Mouse (Mus musculus) hindbrain, postnatal 0 days (tissue): ENCODE results near the gene Kmt5a. TPM values are rescaled to one million over a fixed set of nuclear protein-coding genes. Genes with fewer than 3 reads are reported as not detected.
A peak's percentile ranks its signal among the peaks of the same experiment; 100 is the strongest.

Experiments
- ATAC-seq: fragments of 200-750 bp; cut with Nextera tagmentation; 2 replicates; pipeline ENCODE4 v1.8.0; 2017; ENCODE audit warnings: mild to moderate bottlenecking, moderate TSS enrichment, moderate library complexity
- DNase-seq: peaks from one replicate; pipeline ENCODE4 v3.0.0-alpha.2; 2015; ENCODE audit warnings: low spot score
- H3K27ac ChIP-seq: fragments of 300-500 bp; sonication (generic); 2 replicates; pipeline ENCODE4 v1.5.1; 2014; ENCODE audit warnings: mild to moderate bottlenecking
- H3K27me3 ChIP-seq: fragments of 300-500 bp; sonication (generic); 2 replicates; pipeline ENCODE4 v1.6.1; 2014; ENCODE audit warnings: low read length, mixed read lengths; ENCODE audit not compliant: insufficient read depth
- H3K36me3 ChIP-seq: fragments of 300-500 bp; sonication (generic); 2 replicates; pipeline ENCODE4 v1.6.1; 2014; ENCODE audit warnings: low read length, mixed read lengths; ENCODE audit not compliant: insufficient read depth
- H3K4me1 ChIP-seq: fragments of 300-500 bp; sonication (generic); 2 replicates; pipeline ENCODE4 v1.6.1; 2014; ENCODE audit warnings: antibody characterized with exemption, low read length, mixed read lengths; ENCODE audit not compliant: insufficient read depth
- H3K4me2 ChIP-seq: fragments of 300-500 bp; sonication (generic); 2 replicates; pipeline ENCODE4 v1.6.1; 2014; ENCODE audit warnings: low read depth, mild to moderate bottlenecking, low read length, moderate library complexity, mixed read lengths
- H3K4me3 ChIP-seq: fragments of 300-500 bp; sonication (generic); 2 replicates; pipeline ENCODE4 v1.5.1; 2014; ENCODE audit warnings: low read length
- H3K9ac ChIP-seq: fragments of 300-500 bp; sonication (generic); replicated peaks from 2 replicates; pipeline ENCODE4 v1.6.1; 2014; ENCODE audit warnings: mild to moderate bottlenecking, low read length, moderate library complexity, mixed read lengths
- H3K9me3 ChIP-seq: fragments of 300-500 bp; sonication (generic); 2 replicates; pipeline ENCODE4 v1.6.1; 2016; ENCODE audit warnings: low read length, mixed read lengths
- CTCF ChIP-seq: IDR thresholded peaks from 2 replicates; pipeline ENCODE4 v1.5.1; 2016; ENCODE audit warnings: antibody characterized with exemption, control low read depth, low read depth
- WGBS: fragments of 180-500 bp; shearing (Covaris S2); extraction: QIAGEN DNeasy Blood & Tissue Kit; methylation state at CpG from one replicate; pipeline ENCODE4 v1.1.7; 2014; 5-methylcytosine and 5-hydroxymethylcytosine counted together
- polyA plus RNA-seq: library from polyadenylated mRNA; unstranded; fragments of >200 nt; fragmentation: Nextera tagmentation; extraction: Ambion mirVana; gene quantifications from 2 replicates; pipeline ENCODE4 v1.2.1, GENCODE M21; 2015
- total RNA-seq: library from RNA; depleted of rRNA; stranded (reverse); fragments of >200 nt; gene quantifications from 2 replicates; pipeline ENCODE4 v1.2.3, GENCODE M21; 2014

Kmt5a gene
- total and polyA plus RNA-seq, 2 experiments from 2014 or later, result 20.5 to 48.5 TPM

- Histone ChIP-seq H3K27me3 (no peaks in the 10 kb centered on the region), H3K27ac (no peak overlapping the region), H3K9ac (no peak overlapping the region), H3K9me3 (no peaks in the 10 kb centered on the region), H3K4me2 (no peak overlapping the region), H3K4me1 (no peaks in the 10 kb centered on the region), H3K4me3 (no peak overlapping the region), H3K36me3 (peaks cover 29% of the 10 kb centered on the region)
- ATAC-seq (no peak), DNase-seq (no peak)
- WGBS, result 89% methylated on average over 1 of the region's 1 CpGs
- TF ChIP-seq CTCF, result no peak
Observed at GRCm38 (mm10) chr5:124467766-124468165, 28.0 kb downstream of the Kmt5a start.

DNA sequence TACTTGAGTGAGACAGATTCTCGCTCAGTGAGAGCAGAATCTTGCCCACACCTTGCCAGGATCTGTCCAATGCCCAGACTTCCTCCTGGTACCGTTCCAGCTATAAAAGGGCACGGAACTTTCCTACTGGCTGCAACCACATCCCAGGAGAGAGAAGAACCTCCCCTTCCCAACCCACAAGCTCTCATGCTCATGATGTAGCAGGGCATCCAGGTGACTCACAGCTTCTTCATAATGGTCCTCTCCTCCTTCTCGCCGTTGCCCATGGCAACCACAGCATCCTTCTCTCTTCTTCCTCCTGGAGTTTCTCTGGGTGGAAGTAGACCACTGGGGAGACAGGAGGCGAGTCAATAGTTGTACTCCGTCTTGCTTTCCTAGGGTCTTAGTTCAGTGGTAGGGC is 28.6 kb downstream of the Kmt5a start:
- Histone ChIP-seq H3K27ac (no peak overlapping the region), H3K9me3 (no peaks in the 10 kb centered on the region), H3K4me1 (no peaks in the 10 kb centered on the region), H3K4me2 (no peak overlapping the region), H3K9ac (no peak overlapping the region), H3K4me3 (no peak overlapping the region), H3K36me3 (peaks cover 26% of the 10 kb centered on the region), H3K27me3 (no peaks in the 10 kb centered on the region)
- no peak for DNase-seq
- no peak for ATAC-seq
- 89% methylated on average over 7 of the region's 7 CpGs for WGBS
- TF ChIP-seq CTCF, result no peak

DNA sequence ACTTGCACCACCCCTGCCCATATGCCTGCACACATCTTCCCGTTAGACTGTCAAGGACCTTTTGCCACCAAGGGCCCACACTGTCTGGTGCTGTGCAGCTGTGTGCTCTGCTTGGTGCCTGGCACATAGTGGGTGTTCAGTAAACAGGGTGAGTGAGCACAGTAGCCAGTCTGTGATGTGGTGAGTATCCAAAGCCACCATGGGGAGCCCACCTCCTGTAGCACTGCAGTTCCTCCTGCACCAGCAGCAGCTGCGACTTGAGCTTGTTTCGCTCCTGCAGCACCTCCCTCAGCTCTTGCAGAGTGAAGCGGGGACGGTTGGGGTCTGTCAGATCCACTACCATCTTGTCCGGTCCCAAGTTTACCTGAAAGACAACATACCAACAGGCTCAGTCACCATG is 29.8 kb downstream of the Kmt5a start:
- DNase-seq, result no peak
- no peak overlapping the region for H3K9ac ChIP-seq
- H3K9me3 ChIP-seq, result no peaks in the 10 kb centered on the region
- H3K27me3 ChIP-seq, result no peaks in the 10 kb centered on the region
- WGBS, result 92% methylated on average over 6 of the region's 6 CpGs
- H3K4me2 ChIP-seq, result no peak overlapping the region
- ATAC-seq, result no peak
- no peak overlapping the region for H3K27ac ChIP-seq
- no peaks in the 10 kb centered on the region for H3K4me1 ChIP-seq
- no peak for TF ChIP-seq CTCF
- H3K36me3 ChIP-seq, result peaks cover 23% of the 10 kb centered on the region; the same call in 1 of the 2 replicates
- no peak overlapping the region for H3K4me3 ChIP-seq

DNA sequence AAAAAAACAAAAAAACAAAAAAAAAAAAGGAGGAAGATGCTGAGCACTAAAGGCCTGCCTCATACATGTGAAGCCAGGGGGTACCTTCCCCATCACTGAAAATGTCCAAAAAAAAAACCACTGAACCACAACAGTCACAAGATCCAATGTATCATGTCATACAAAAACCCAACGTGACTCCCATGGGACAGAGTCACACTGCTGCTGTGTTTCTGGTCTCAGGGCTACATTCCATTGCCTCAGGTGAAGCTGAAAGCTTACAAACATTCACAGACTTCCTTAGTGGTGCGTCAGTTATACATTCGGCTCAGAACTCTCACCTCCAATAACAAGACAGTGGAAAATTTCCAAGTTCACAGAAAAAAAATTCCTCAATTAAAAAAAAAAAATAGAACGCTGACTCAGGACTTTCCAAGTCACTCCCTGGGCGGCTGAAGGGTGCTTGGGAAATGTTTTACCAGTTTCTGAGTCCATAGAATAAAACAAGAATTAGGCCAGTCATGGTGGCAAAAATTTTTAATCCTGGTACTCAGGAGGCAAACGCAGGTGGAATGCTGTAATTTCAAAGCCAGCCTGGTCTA is 31.0 kb downstream of the Kmt5a start:
- DNase-seq (no peak), ATAC-seq (no peak)
- Histone ChIP-seq H3K36me3 (peaks cover 19% of the 10 kb centered on the region; the same call in 1 of the 2 replicates), H3K9me3 (no peaks in the 10 kb centered on the region), H3K27ac (no peak overlapping the region), H3K4me3 (no peak overlapping the region), H3K27me3 (no peaks in the 10 kb centered on the region), H3K9ac (no peak overlapping the region), H3K4me1 (no peaks in the 10 kb centered on the region), H3K4me2 (no peak overlapping the region)
- TF ChIP-seq CTCF, result no peak
- 83% methylated on average over 6 of the region's 6 CpGs for WGBS

DNA sequence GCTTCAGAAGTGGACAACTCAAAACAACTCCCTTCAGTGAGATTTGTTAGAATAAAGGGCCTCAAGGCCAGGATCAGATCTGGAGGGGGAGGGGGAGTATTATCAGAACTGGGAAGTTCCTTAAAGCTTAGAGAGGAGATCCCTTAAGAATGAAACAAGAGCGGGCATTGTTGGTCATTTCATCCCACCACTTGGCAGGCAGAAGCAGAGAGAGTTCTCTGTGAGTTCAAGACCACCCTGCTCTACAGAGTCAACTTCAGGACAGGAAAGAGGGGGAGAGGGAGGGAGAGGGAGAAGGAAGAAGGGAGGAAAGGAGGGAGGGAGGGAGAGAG is 39.1 kb downstream of the Kmt5a start:
- no peak for TF ChIP-seq CTCF
- H3K27me3 ChIP-seq, result no peaks in the 10 kb centered on the region
- 0 out of 2 replicates have a peak overlapping the region, but pooled peaks have one; percentile 73 for H3K4me3 ChIP-seq
- no peaks in the 10 kb centered on the region for H3K36me3 ChIP-seq
- ATAC-seq, result no peak
- peaks cover 13% of the 10 kb centered on the region for H3K4me1 ChIP-seq
- H3K9me3 ChIP-seq, result no peaks in the 10 kb centered on the region
- 88% methylated on average over 1 of the region's 1 CpGs for WGBS
- no peak for DNase-seq
- peak overlapping the region; percentile 65; the same call in 1 of the 2 replicates for H3K27ac ChIP-seq
- peak overlapping the region; percentile 82 for H3K4me2 ChIP-seq
- H3K9ac ChIP-seq, result no peak overlapping the region

GRCm38 (mm10) chr5:124480119-124480518 is 40.4 kb downstream of the Kmt5a start:
- Histone ChIP-seq H3K4me3 (no peak overlapping the region), H3K36me3 (no peaks in the 10 kb centered on the region), H3K27me3 (no peaks in the 10 kb centered on the region), H3K4me2 (no peak overlapping the region), H3K9ac (no peak overlapping the region), H3K4me1 (peaks cover 13% of the 10 kb centered on the region), H3K27ac (no peak overlapping the region), H3K9me3 (no peaks in the 10 kb centered on the region)
- 59% methylated on average over 4 of the region's 4 CpGs for WGBS
- no peak for TF ChIP-seq CTCF
- DNase-seq, result no peak
- no peak for ATAC-seq

DNA sequence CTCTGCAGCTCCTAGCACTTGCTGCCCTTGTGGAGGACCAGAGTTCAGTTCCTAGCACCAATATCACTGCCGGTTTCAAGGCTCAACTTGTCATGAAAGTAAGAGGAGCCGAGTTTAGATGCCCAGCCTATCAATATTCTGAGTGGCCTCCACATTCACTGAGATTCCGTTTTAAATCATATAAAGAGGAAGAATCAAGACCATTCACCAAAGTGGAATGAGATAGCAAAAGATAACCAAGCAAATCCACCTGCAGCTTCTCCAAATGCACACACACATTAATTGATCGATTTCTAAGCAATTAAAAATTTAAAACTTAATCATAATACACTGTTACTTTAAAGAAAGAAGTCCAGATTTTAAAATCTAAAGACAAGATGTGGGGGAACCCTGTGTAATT is 42.0 kb downstream of the Kmt5a start:
- WGBS, result 92% methylated on average over 4 of the region's 4 CpGs

More for the DNA sequence above, 42.0 kb downstream of the Kmt5a start:
- DNase-seq (no peak), ATAC-seq (no peak)
- H3K27me3 ChIP-seq, result no peaks in the 10 kb centered on the region
- H3K27ac ChIP-seq, result no peak overlapping the region
- TF ChIP-seq CTCF, result no peak
- H3K9me3 ChIP-seq, result no peaks in the 10 kb centered on the region
- no peak overlapping the region for H3K9ac ChIP-seq
- no peaks in the 10 kb centered on the region for H3K36me3 ChIP-seq
- H3K4me3 ChIP-seq, result no peak overlapping the region
- no peak overlapping the region for H3K4me2 ChIP-seq
- H3K4me1 ChIP-seq, result peaks cover 10% of the 10 kb centered on the region
